Mouse (Mus musculus): ENCODE measurements at regions not wholly inside any gene's neighbourhood (a gene's known extent, or its start where the extent isn't known, plus 50 kb on each side); places are given as distances from the start of the nearest gene placed in this dataset.

DNA sequence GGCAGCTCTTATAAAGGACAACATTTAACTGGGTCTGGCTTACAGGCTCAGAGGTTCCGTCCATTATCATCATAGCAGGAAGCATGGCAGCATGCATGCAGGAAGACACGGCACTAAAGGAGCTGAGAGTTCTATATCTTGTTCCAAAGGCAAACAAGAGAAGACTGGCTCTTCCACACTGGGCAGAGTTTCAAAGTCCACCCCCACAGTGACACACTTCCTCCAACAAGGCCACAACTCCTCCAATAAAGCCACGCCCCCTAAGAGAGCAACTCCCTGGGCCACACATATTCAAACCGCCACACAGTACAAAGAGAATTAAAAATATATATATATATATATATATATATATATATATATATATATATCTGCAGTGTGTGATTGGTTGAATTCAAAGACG lies 105.8 kb upstream of the Spata13 start:
- TF ChIP-seq CTCF (IDR thresholded peaks at IDR 0.05; ENCODE audit: low read depth, low read length) (no peak), POLR2A (IDR thresholded peaks at IDR 0.05; ENCODE audit: insufficient read depth, low read length) (no peak)

Measured in ES-Bruce4 (cell line).